Mouse (Mus musculus): ENCODE results near the gene H2-DMb2. TPM values are rescaled to one million over a fixed set of nuclear protein-coding genes. Genes with fewer than 3 reads are reported as not detected.

Gene H2-DMb2
- 3.6 and 4.5 TPM in 2 replicates for polyA plus RNA-seq (2012)

GRCm38 (mm10) chr17:34143033-34143432 is at the start of gene H2-DMb2:
Gene H2-DMb2 (plus strand): TSS chr17:34143307.

GRCm38 (mm10) chr17:34119249-34120179 is 23.6 kb upstream of the H2-DMb2 start, which contains the start of gene H2-DMa:
Gene H2-DMa (plus strand): TSS chr17:34119541.

DNA sequence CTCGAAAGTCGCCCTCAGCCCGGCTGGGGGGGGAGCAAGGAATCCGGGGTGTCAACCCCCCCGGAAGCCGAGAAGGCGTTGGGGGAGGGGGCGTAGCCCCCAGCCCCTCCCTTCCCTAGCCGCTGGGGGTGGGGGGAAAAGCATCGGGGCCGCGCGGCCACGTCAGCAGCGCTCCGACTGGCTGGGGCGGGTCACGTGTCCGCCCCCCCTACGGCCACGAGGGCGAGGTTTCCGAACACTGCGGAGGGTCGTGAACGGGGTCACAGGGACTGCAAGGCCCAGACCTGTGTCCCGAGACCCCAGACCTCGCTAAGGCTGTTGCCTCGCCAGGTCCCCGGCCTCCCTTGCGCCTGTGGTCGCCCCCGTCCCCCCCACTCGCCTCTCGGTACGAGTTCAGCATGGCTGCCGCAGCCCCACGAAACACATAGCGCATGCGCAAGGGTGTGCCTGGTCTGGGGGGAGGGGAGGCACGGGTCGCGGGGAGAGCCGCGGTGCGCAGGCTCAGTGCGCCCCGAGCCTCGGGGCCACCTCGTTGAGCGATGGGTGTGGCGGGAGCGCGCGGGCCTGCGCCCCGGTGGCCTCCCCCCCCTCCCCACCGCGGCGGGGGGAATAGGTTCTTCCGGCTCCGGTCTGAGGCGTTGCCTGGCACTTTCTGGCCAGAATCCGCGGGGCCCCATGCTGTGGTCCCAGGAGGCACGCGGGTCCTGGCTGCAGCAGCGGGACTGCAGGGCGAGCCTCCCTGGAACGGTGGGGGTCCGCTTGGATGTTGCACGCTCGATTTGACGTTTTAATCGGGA is 20.7 kb upstream of the H2-DMb2 start, which contains the start of gene Brd2:
Gene Brd2 (minus strand): TSS at position 447 of the 797 bp plus-strand sequence.

GRCm38 (mm10) chr17:34152923-34153322 is 9.8 kb downstream of the H2-DMb2 start, which contains the start of gene H2-DMb1:
Gene H2-DMb1 (plus strand): TSS chr17:34153072.

DNA sequence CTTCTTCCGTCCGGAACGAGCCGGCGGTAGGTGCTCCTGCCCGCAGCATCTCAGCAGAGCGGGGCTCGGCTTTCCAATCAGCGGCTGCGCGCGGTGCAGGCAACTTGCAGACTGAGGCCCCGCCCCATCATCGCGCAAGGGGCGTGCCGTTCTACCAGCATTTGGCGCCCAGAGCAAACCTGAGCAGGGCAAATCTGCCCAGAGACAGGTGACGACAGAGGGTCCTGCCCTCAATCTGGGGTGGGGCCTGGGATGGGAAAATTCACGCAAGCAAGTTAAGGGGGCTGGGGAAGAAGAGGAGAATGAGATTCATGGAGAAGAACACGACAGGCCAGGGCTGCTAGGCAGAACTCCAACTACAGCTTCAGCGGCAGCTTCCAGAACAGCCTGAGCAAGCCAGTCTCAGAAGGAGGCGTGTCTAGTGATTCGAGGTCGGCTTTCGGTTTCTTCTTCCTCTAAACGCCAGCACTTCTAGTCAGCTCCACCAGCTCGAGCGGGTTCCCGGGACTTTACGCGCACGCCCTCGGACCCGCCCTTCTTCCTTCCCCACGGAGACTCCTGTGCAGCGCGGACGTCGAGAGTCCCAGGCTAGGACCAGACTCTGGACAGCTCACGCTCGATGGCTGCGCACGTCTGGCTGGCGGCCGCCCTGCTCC is 44.3 kb downstream of the H2-DMb2 start, which contains the start of the genes Tap1 and Psmb9:
Gene Tap1 (plus strand): TSS at position 293 of the 656 bp plus-strand sequence.
Gene Psmb9 (minus strand): TSS at position 504 of the 656 bp plus-strand sequence.

GRCm38 (mm10) chr17:34196941-34197894 is 54.1 kb downstream of the H2-DMb2 start, which contains the start of gene Psmb8:
Gene Psmb8 (plus strand): TSS chr17:34197721.

Other genes starting within 250 kb of the H2-DMb2 start
- gene Platr17, start 238.2 kb upstream of the H2-DMb2 start, polyA plus RNA-seq (2012): 0.67 and 1.0 TPM in 2 replicates
- 45.6 and 53.3 TPM in 2 replicates for gene Daxx, start 233.9 kb upstream of the H2-DMb2 start, polyA plus RNA-seq (2012)
- 748 and 750 TPM in 2 replicates for gene Tapbp, start 227.4 kb upstream of the H2-DMb2 start, polyA plus RNA-seq (2012)
- 54.2 and 58.7 TPM in 2 replicates for gene Zbtb22, start 227.4 kb upstream of the H2-DMb2 start, polyA plus RNA-seq (2012)
- gene Rgl2, start 213.8 kb upstream of the H2-DMb2 start, polyA plus RNA-seq (2012): 300 and 303 TPM in 2 replicates
- gene Pfdn6, start 203.0 kb upstream of the H2-DMb2 start, polyA plus RNA-seq (2012): 332 and 390 TPM in 2 replicates
- 131 and 141 TPM in 2 replicates for gene Wdr46, start 202.6 kb upstream of the H2-DMb2 start, polyA plus RNA-seq (2012)
- gene B3galt4, start 191.8 kb upstream of the H2-DMb2 start, polyA plus RNA-seq (2012): 12.5 and 21.8 TPM in 2 replicates
- gene Vps52, start 187.5 kb upstream of the H2-DMb2 start, polyA plus RNA-seq (2012): 45.7 and 47.0 TPM in 2 replicates
- gene Rps18, start 187.3 kb upstream of the H2-DMb2 start, polyA plus RNA-seq (2012): 788 and 958 TPM in 2 replicates
- gene H2-K1, start 143.0 kb upstream of the H2-DMb2 start, polyA plus RNA-seq (2012): 2,707 and 3,834 TPM in 2 replicates
- gene Ring1, start 118.6 kb upstream of the H2-DMb2 start, polyA plus RNA-seq (2012): 50.5 and 69.1 TPM in 2 replicates
- gene H2-Ke6, start 115.2 kb upstream of the H2-DMb2 start, polyA plus RNA-seq (2012): 73.4 and 93.4 TPM in 2 replicates
- 124 and 129 TPM in 2 replicates for gene Slc39a7, start 111.6 kb upstream of the H2-DMb2 start, polyA plus RNA-seq (2012)
- gene Rxrb, start 111.5 kb upstream of the H2-DMb2 start, polyA plus RNA-seq (2012): 259 and 275 TPM in 2 replicates
- gene Col11a2, start 103.9 kb upstream of the H2-DMb2 start, polyA plus RNA-seq (2012): 18.1 and 22.9 TPM in 2 replicates
- gene H2-Oa, start 51.0 kb upstream of the H2-DMb2 start, polyA plus RNA-seq (2012): 18.9 and 21.5 TPM in 2 replicates
- gene H2-DMa, start 23.8 kb upstream of the H2-DMb2 start, polyA plus RNA-seq (2012): 87.7 and 91.4 TPM in 2 replicates
- 509 and 540 TPM in 2 replicates for gene Brd2, start 20.7 kb upstream of the H2-DMb2 start, polyA plus RNA-seq (2012)
- 42.5 and 51.0 TPM in 2 replicates for gene H2-DMb1, start 9.8 kb downstream of the H2-DMb2 start, polyA plus RNA-seq (2012)
- gene Tap1, start 44.2 kb downstream of the H2-DMb2 start, polyA plus RNA-seq (2012): 141 TPM in 2 replicates
- 78.2 and 85.0 TPM in 2 replicates for gene Psmb9, start 44.5 kb downstream of the H2-DMb2 start, polyA plus RNA-seq (2012)
- gene Psmb8, start 54.4 kb downstream of the H2-DMb2 start, polyA plus RNA-seq (2012): 393 and 403 TPM in 2 replicates
- 218 and 296 TPM in 2 replicates for gene Tap2, start 60.2 kb downstream of the H2-DMb2 start, polyA plus RNA-seq (2012)
- gene H2-Ob, start 95.6 kb downstream of the H2-DMb2 start, polyA plus RNA-seq (2012): 10.4 and 14.9 TPM in 2 replicates
- 360 and 375 TPM in 2 replicates for gene H2-Ab1, start 114.4 kb downstream of the H2-DMb2 start, polyA plus RNA-seq (2012)
- gene H2-Aa, start 144.5 kb downstream of the H2-DMb2 start, polyA plus RNA-seq (2012): 31.4 and 35.0 TPM in 2 replicates
- gene H2-Eb1, start 162.6 kb downstream of the H2-DMb2 start, polyA plus RNA-seq (2012): 53.5 and 61.7 TPM in 2 replicates
- gene H2-Eb2, start 182.4 kb downstream of the H2-DMb2 start, polyA plus RNA-seq (2012): 0.03 TPM in 1 of 2 replicates, not detected in the other
- 0.02 TPM in 1 of 2 replicates, not detected in the other for gene Btnl2, start 211.5 kb downstream of the H2-DMb2 start, polyA plus RNA-seq (2012)
- not detected in 2 replicates for gene Btnl1, start 233.8 kb downstream of the H2-DMb2 start, polyA plus RNA-seq (2012)

Data from megakaryocyte-erythroid progenitor cell, adult 5 weeks (primary cell).